Mouse (Mus musculus) liver, postnatal 0 days (tissue): ENCODE results near the gene Tsc22d4.

Experiments
- CTCF ChIP-seq: sonication (generic); IDR thresholded peaks from 2 replicates; pipeline ENCODE4 v1.5.1; 2016; ENCODE audit warnings: antibody characterized with exemption, low read depth
- EP300 ChIP-seq: IDR thresholded peaks from 2 replicates; pipeline ENCODE4 v1.6.1; 2016; ENCODE audit warnings: antibody characterized with exemption, low read depth, mild to moderate bottlenecking

GRCm38 (mm10) chr5:137737400-137737940 is 8.1 kb upstream of the Tsc22d4 start:
- TF ChIP-seq CTCF (no peak), EP300 (no peak)
